Mouse (Mus musculus): ENCODE data around the gene Ccnf.

The Ccnf gene

GRCm38 (mm10) chr17:24224741-24225140 is 26.5 kb downstream of the Ccnf start:
- no peak for DNase-seq (ENCODE audit: low spot score in 2 of 2)

DNA sequence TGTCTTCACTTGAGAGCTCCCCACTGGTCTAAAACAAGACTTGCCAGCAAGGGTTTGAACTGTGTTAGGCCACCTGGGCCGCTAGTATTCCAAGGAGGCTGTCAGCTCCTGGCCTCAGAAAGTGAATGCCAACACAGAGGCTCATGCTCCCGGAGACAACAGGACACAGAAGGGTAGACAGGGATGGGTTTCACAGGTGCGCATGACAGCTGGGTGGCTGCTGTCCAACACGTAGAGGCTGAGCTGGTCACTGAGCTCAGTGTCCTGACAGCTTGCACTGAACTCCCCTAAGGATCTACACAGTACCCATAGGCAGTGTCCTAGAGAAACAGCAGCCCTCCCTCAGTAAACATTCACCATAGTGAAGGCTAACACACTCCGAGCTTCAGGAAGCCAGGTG is 27.8 kb downstream of the Ccnf start:
- no peak for DNase-seq (ENCODE audit: low spot score in 2 of 2)

- DNase-seq (ENCODE audit: low spot score in 2 of 2) = no peak
Observed at GRCm38 (mm10) chr17:24222653-24223052, 28.6 kb downstream of the Ccnf start.

- peak; percentile 94 to 96 for DNase-seq (ENCODE audit: low spot score in 2 of 2)
Observed at GRCm38 (mm10) chr17:24220435-24221411, 30.6 kb downstream of the Ccnf start, which contains the start of gene Tedc2. Gene Tedc2, minus strand, starts transcription at chr17:24220851.

- DNase-seq (ENCODE audit: low spot score in 2 of 2) = no peak
Observed at GRCm38 (mm10) chr17:24216836-24217235, 34.4 kb downstream of the Ccnf start.

- no peak for DNase-seq (ENCODE audit: low spot score in 2 of 2)
Observed at GRCm38 (mm10) chr17:24213186-24213585, 38.1 kb downstream of the Ccnf start.

- DNase-seq (ENCODE audit: low spot score in 2 of 2) = no peak
Observed at GRCm38 (mm10) chr17:24212441-24213018, 38.8 kb downstream of the Ccnf start.

DNA sequence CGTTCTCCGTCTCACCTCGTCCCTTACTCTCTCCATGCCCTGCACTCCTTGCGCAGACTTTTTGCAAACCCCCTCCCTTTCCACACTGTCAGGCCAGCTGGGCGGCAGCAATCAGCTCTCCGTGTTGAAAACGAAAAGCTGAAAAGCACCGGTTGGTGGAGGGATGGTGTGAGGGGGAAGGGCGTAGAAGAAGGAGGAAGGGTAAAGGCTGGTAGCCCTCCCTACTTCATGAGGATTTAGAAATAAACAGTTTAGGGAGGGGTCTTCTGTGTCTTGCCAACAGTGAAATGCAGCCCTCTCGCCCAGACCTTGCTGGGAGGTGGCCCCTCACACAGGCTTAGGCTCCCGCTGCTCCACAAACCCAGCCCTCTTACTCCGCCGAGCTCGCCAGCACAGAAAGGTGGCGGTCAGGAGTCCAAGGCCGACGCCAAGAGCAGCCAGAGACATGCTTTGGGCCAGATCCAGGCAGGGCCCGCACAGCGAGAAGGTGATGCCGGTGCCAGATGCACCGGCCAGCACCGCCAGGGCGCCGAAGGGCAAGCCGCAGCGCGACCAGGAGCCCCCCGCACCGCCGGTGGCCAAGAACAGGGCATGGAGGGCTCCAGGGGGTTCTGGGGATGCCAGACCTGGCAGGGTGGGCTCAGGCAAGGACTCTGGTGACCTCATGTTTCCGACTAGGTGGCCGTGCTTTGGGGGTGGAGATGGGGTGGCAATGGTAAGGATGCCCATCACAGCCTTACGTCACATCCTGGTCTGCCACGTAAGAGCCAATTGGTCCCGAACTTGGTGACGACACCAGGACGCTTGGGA is 39.4 kb downstream of the Ccnf start:
- peak; percentile 93 to 95 for DNase-seq (ENCODE audit: low spot score in 2 of 2)

DNA sequence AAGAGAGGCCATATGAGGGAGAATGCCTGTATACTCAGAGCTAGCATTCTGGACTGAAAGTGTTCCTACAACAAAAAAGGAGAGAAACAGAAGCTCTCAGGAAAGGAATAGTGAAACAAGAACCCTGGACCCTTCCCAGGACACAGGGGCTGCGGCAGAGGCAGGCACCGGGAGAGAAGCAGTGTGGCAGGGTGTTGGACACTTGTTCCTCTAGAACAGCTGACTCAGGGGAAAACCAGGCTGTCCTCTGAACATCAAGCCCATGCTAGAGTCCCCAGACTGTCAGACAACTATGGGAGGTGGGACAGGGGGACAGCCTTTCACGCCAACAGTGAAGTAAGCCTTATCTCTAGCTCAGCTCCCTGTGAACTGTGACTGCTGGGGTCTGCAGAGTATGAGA is 40.7 kb downstream of the Ccnf start:
- no peak for DNase-seq (ENCODE audit: low spot score in 2 of 2)

- no peak for DNase-seq (ENCODE audit: low spot score in 2 of 2)
Observed at GRCm38 (mm10) chr17:24209916-24210240, 41.4 kb downstream of the Ccnf start.

DNA sequence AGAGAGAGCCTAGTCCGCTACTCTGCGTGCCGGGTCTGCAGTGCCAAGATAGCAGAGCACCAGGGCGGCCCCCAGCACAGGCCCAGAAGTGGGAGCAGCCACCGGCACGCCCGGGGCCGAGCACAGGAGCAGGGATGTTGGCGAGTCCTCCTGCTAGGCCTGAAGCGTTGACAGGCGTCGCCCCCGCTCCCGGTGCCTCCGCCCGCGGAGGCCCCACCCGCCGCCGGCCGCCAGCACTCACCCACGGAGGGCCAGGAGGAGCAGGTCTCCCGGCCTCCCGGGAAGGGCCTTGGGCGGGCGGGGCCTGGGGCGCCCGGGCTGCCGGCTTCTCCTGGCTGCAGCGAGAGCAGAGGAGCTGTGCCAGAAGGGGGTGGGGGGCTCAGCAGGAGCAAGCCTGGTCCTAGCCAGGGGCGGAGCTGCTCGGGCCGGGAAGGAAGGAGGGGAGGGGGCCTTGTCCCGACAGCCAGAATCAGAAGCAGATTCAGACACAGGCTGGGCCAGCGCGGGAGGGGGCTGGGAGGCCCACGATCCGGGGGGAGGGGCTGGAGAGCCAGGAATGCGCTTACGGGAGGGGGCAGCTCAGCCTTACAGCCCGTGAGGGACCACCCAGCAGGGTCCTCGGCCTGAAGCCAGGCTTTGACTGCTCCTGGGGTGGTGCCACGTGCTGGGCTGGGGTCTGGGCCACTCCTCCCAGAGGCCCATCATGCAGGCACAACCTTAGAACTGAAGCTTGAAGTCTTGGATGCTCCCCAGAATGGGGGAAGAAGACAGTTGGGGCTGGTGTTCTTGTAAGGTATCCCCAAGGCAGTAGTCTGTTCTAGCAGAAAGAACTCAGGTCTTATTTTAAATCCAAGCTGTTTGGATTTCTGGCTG is 42.0 kb downstream of the Ccnf start, which contains the start of gene Ntn3:
Gene Ntn3 (minus strand): TSS at position 489 of the 873 bp plus-strand sequence.
- DNase-seq (ENCODE audit: low spot score in 2 of 2) = peak; percentile 75 to 80

DNA sequence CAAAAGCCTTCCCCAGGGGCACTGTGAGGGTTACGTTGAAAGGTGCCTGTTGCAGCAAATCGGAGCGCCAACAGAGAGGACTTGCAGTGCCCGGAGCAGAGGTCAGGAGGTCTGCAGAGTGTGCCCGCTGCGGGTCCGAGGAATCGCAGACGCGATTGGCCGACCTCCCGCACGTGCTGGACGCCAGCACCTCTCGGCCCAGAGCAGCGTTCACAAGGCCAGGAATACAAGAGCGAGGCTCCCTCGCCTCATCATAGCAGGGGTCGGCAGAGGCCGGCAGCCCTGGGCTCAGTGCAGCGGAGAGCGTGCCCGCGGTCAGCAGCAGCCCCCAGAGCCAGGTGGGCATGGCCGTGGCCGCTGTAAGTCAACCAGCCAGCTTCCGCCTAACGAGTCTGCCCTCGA is 42.6 kb downstream of the Ccnf start:
- DNase-seq (ENCODE audit: low spot score in 2 of 2) = peak in 1 of 2 experiments; percentile 40

- peak; percentile 38 to 61 for DNase-seq (ENCODE audit: low spot score in 2 of 2)
Observed at GRCm38 (mm10) chr17:24207768-24208640, 43.3 kb downstream of the Ccnf start.

GRCm38 (mm10) chr17:24206451-24207351 is 44.6 kb downstream of the Ccnf start:
- DNase-seq (ENCODE audit: low spot score in 2 of 2) = peak; percentile 89 to 91

DNA sequence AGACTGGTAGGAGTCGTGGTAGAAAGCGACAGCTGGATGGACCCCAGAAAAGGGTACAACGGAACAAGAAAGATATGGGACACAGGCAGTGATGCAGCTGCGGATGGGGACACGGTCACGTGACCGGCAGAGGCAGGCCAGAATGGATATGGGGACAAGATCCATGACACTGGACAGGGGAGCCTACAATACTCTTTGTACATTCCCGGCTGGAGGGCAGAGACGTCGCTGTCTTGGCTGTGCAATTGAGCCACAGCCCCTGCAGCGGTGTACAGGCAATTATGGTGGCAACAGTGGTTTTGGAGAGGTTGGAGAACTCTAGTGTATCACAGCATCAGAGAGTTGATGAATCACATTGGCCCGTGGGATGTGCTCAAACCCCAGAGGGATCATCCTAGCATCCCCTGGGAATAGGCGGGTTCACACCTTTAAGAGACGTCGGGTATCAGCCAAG is 45.3 kb downstream of the Ccnf start:
- DNase-seq (ENCODE audit: low spot score in 2 of 2) = no peak

DNA sequence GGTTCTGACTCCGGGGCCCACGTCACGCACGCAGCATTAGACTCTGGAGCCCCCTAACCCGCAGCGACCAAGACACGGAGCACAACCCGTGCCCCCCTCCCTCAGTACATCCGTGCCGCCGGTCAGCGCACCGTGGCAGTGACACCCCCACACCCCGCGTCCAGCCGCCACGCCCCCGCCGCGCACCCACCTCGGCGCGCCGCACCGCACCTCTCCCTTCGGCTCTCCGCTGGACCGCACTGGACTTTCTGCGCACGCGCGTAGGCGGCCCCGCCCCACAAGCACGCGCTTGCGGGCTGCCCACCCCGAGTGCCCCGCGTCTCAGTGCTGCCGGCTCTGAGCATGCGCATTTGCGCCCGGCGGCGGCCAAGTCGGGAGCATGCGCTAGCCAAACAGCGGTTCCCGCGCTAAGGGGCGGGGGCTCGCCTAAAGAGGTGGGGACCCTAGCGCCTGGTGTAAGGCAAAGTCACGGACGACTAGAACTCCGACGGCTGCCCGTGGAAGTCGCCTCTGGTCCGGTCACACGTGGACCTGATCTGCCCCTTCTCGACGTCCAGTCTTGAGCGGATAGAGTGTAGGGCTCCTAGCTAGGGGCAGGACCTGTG is 45.9 kb downstream of the Ccnf start, which contains the start of gene Tbc1d24:
Gene Tbc1d24 (minus strand): TSS at position 279 of the 605 bp plus-strand sequence.
- DNase-seq (ENCODE audit: low spot score in 2 of 2) = peak; percentile 97

- peak in 1 of 2 experiments; percentile 34 for DNase-seq (ENCODE audit: low spot score in 2 of 2)
Observed at GRCm38 (mm10) chr17:24204846-24205245, 46.4 kb downstream of the Ccnf start.

Measured in right cerebral cortex, postnatal 10 days (tissue).